Mouse (Mus musculus): ENCODE measurements at regions not wholly inside any gene's neighbourhood (a gene's known extent, or its start where the extent isn't known, plus 50 kb on each side); places are given as distances from the start of the nearest gene placed in this dataset.

GRCm38 (mm10) chr16:50942291-50942690 lies 351.3 kb upstream of the Ccdc54 start:
- TF ChIP-seq CTCF (IDR thresholded peaks at IDR 0.05; ENCODE audit: low read depth, low read length) (no peak), POLR2A (IDR thresholded peaks at IDR 0.05; ENCODE audit: insufficient read depth, low read length) (no peak)
